Mouse (Mus musculus): Measurements from ENCODE around the gene Mbnl2. TPM values are rescaled to one million over a fixed set of nuclear protein-coding genes. Genes with fewer than 3 reads are reported as not detected.

The Mbnl2 gene
- polyA plus RNA-seq, 1 experiment from 2014 or later = 18.7 TPM

DNA sequence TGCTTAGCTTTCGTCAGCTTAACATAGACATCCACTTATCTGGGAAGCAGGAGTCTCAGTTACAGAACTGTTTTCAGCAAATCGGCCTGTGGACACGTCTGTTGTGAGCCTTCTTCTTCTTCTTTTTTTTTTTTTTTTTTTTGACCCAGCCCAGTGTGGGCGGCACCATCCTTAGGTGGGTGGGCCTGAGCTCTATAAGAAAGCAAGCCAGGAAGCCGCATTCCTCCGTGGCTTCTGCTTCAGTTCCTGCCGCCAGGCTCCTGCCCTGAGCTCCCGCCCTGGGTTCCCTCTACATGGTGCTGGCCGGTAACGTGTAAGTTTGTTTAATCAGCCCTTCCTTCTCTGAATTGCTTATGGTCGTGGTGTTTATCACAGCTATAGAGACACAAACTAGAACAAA lies 30.8 kb downstream of the Mbnl2 start:
- Histone ChIP-seq H3K4me1 (peaks cover 34% of the 10 kb centered on the region), H3K27ac (no peak overlapping the region), H3K9me3 (replicated peaks) (no peaks in the 10 kb centered on the region), H3K36me3 (ENCODE audit: poor library complexity, severe bottlenecking) (no peaks in the 10 kb centered on the region), H3K27me3 (no peaks in the 10 kb centered on the region; the same call in 1 of the 2 replicates), H3K4me3 (no peak overlapping the region), H3K9ac (no peak overlapping the region), H3K4me2 (no peak overlapping the region)
- ATAC-seq = no peak
- 81% methylated on average over 11 of the region's 11 CpGs for WGBS

DNA sequence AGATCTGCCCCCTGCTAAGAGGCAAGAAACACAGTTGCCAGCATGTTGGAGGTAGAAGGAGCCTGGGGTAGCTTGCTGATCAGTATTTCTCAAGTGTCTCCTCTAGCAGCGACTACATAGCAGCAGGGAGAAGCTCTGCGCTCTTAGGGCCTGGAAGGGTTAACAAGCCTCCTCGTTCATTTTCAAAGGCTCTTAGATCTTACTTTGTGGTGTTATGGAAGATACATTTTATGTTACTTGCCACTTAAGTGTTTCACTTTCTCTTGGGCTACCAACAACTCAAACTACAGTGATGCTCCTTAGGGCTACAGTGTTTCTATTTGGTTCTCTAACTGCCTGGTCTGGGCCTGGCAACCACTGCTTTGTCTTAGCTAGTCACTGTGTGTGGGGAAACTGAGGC lies 31.9 kb downstream of the Mbnl2 start:
- Histone ChIP-seq H3K4me3 (no peak overlapping the region), H3K4me1 (peaks cover 40% of the 10 kb centered on the region), H3K9me3 (replicated peaks) (no peaks in the 10 kb centered on the region), H3K36me3 (ENCODE audit: poor library complexity, severe bottlenecking) (no peaks in the 10 kb centered on the region), H3K9ac (no peak overlapping the region), H3K27me3 (no peaks in the 10 kb centered on the region; the same call in 1 of the 2 replicates), H3K4me2 (no peak overlapping the region), H3K27ac (no peak overlapping the region)
- no peak for ATAC-seq
- WGBS = 69% methylated on average over 3 of the region's 3 CpGs

DNA sequence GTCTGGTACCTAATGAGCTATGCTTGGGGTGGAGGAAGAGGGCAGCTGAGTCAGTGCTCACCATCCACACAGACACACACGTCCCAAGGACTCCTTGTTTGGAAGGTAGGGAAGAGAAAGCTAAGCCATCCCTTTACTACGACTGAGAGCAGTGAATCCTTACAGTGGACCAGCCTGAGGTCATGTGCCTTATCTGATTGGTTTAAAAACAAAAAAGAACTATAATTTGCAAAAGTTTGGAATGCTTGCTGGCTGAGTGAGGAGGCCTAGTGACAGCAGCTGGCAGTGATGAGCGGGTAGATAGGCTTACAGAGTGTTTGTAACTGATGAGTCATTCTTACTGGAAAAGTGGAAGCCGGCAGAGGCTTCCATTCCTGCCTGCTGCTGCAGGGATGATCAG lies 32.5 kb downstream of the Mbnl2 start:
- no peak overlapping the region for H3K4me2 ChIP-seq
- H3K27me3 ChIP-seq = no peaks in the 10 kb centered on the region; the same call in 1 of the 2 replicates
- H3K9me3 ChIP-seq (replicated peaks) = no peaks in the 10 kb centered on the region
- no peak overlapping the region for H3K4me3 ChIP-seq
- no peak overlapping the region for H3K27ac ChIP-seq
- no peak overlapping the region for H3K9ac ChIP-seq
- peaks cover 37% of the 10 kb centered on the region for H3K4me1 ChIP-seq
- WGBS = 72% methylated on average over 4 of the region's 4 CpGs
- H3K36me3 ChIP-seq (ENCODE audit: poor library complexity, severe bottlenecking) = no peaks in the 10 kb centered on the region
- no peak for ATAC-seq

DNA sequence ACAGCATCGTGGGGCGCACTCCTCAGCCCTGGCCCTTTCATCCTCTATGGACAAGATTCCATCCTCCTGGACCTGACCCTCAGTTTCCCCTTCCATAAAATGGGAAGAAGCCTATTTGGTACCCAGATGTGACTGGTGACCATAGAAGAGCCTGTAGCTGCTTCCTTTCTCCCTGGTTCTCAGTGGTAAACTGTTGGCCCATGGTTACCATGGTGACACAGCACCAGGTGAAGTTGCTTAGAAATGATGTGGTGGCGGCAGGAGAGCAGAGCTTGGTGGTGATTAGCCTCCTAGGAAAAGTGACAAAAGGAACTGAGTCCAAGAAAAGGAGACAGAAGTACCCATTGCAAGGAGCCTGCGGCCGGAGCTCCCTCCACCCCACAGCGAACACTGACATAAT lies 34.2 kb downstream of the Mbnl2 start:
- Histone ChIP-seq H3K4me1 (peaks cover 31% of the 10 kb centered on the region), H3K36me3 (ENCODE audit: poor library complexity, severe bottlenecking) (no peaks in the 10 kb centered on the region), H3K27ac (no peak overlapping the region), H3K9me3 (replicated peaks) (no peaks in the 10 kb centered on the region), H3K4me2 (no peak overlapping the region), H3K4me3 (no peak overlapping the region), H3K9ac (no peak overlapping the region), H3K27me3 (no peaks in the 10 kb centered on the region; the same call in 1 of the 2 replicates)
- 74% methylated on average over 6 of the region's 6 CpGs for WGBS
- ATAC-seq = no peak

DNA sequence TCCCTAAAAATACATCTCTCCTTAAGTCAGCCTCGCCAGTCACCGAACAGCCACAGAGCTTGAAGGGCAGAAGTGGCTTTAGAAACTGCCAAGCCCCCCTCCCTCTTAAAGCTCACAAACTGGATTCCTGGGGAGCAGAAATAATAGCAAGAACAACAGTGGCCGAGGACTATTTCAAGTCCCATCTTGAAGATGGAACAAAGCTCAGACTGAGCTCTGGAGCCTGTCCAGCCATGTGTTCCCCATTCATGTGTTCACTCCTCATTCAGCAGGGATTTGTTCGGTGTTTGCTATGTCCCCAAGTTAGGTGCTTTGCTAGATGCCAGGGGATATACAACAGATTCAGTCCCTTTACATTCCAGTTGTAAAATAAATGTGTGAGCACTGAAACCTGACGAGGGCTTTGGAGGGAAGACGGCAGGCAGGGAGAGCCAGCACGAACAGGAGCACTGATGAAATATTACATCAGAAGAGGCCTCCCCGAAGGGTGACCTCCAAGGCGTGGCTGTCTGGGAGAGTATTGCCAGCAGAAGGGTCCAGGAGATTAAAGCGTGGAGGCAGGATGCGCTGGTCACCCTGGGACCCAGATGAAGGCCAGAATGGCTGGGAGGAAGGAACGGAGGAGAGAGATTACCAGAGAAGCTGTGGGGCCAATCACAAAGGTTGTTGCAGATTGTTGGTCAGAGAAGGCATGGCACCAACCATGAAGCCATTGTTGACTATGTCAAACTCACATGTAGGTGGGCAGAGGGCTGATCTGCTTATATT lies 36.0 kb downstream of the Mbnl2 start:
- Histone ChIP-seq H3K36me3 (ENCODE audit: poor library complexity, severe bottlenecking) (no peaks in the 10 kb centered on the region), H3K27me3 (no peaks in the 10 kb centered on the region; the same call in 1 of the 2 replicates), H3K9ac (no peak overlapping the region), H3K27ac (no peak overlapping the region), H3K4me1 (peaks cover 31% of the 10 kb centered on the region), H3K4me2 (no peak overlapping the region), H3K9me3 (replicated peaks) (no peaks in the 10 kb centered on the region), H3K4me3 (no peak overlapping the region)
- no peak for ATAC-seq
- 44% methylated on average over 12 of the region's 12 CpGs for WGBS

DNA sequence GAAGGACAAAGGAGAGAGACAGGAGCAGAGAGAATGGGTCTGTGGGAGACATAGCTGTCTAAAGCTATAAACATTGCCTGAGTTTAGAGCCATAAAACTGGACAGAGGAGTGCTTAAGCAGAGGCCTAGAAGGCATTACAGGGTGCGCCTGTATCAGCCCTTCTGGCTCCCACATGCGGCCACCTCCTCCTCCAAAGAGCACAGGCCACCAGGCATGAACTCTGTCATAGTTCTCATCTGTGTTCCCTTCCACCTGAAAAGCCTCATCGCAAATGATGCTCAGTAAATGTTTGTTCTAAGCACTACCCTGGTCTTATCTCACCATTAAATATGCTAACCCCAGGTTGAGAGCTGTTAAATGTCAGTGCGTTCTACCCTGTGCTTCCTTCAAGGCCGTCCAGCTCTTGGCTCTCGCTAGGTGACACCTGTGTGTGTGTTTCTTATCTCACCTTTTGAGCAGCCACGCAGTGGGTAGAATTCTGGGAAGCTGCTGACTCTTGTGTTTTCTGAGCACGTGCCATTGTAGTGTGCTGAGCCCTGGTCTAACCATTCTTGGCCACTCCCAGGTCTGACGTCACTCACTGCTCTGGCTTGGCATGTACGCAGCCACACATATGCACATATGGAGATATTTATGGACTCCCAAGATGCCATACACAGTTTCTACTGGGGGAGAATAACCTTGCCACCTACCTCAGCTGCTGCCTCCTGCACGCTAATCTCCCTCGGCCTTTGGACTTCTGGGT lies 37.4 kb downstream of the Mbnl2 start:
- Histone ChIP-seq H3K9ac (no peak overlapping the region), H3K27ac (no peak overlapping the region), H3K4me1 (peaks cover 21% of the 10 kb centered on the region), H3K4me2 (no peak overlapping the region), H3K4me3 (no peak overlapping the region), H3K27me3 (no peaks in the 10 kb centered on the region; the same call in 1 of the 2 replicates), H3K36me3 (ENCODE audit: poor library complexity, severe bottlenecking) (no peaks in the 10 kb centered on the region), H3K9me3 (replicated peaks) (no peaks in the 10 kb centered on the region)
- ATAC-seq = no peak
- 95% methylated on average over 12 of the region's 12 CpGs for WGBS

DNA sequence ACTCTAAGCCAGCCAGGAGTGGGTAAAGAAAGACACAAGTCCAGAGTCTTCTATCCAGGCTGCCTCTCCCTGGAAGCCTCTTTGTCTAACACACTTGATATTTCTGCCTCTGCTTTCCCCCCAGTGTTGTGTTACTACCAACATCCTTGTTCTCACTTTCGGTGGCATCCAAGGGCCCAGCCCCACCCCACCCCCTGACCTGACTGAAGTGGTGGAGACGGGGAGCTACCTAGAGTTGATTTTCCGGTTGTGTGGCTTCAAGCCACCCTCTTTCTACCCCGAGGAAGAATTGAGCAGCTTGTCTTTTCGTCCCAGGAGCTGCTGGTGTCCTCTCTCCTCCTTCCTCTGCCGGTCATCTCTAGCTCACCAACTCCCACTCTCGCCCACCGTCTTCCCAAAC lies 38.0 kb downstream of the Mbnl2 start:
- 83% methylated on average over 8 of the region's 8 CpGs for WGBS
- no peaks in the 10 kb centered on the region; the same call in 1 of the 2 replicates for H3K27me3 ChIP-seq

DNA sequence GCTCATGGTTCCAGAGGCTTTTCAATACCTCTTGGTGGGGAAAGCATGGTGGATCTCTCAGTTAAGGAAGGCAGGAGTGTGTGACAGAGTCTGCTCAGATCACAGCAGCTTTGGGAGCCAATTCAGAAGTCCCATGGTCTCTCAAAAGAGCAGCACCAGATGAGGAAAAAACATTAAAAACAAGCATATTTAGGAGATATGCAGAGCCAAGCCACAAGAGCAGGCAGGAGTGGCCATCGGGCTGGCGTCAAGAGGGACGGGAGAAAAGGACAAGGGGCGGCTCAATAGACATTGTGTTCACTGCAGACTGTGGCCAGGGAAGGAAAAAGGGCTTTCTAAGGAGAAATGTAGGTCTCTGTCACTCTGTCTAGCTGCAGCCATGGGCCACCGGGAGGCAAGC lies 40.3 kb downstream of the Mbnl2 start:
- H3K4me3 ChIP-seq = no peak overlapping the region
- no peaks in the 10 kb centered on the region for H3K36me3 ChIP-seq (ENCODE audit: poor library complexity, severe bottlenecking)
- no peaks in the 10 kb centered on the region for H3K27me3 ChIP-seq
- ATAC-seq = no peak
- 81% methylated on average over 5 of the region's 5 CpGs for WGBS
- no peak overlapping the region for H3K9ac ChIP-seq
- H3K4me1 ChIP-seq = peaks cover 17% of the 10 kb centered on the region
- H3K4me2 ChIP-seq = no peak overlapping the region
- no peak overlapping the region for H3K27ac ChIP-seq
- H3K9me3 ChIP-seq (replicated peaks) = no peaks in the 10 kb centered on the region

More for the DNA sequence above, 38.0 kb downstream of the Mbnl2 start:
- Histone ChIP-seq H3K27ac (no peak overlapping the region), H3K4me3 (no peak overlapping the region), H3K4me2 (no peak overlapping the region), H3K4me1 (peaks cover 24% of the 10 kb centered on the region), H3K9me3 (replicated peaks) (no peaks in the 10 kb centered on the region), H3K9ac (no peak overlapping the region), H3K36me3 (ENCODE audit: poor library complexity, severe bottlenecking) (no peaks in the 10 kb centered on the region)
- no peak for ATAC-seq

DNA sequence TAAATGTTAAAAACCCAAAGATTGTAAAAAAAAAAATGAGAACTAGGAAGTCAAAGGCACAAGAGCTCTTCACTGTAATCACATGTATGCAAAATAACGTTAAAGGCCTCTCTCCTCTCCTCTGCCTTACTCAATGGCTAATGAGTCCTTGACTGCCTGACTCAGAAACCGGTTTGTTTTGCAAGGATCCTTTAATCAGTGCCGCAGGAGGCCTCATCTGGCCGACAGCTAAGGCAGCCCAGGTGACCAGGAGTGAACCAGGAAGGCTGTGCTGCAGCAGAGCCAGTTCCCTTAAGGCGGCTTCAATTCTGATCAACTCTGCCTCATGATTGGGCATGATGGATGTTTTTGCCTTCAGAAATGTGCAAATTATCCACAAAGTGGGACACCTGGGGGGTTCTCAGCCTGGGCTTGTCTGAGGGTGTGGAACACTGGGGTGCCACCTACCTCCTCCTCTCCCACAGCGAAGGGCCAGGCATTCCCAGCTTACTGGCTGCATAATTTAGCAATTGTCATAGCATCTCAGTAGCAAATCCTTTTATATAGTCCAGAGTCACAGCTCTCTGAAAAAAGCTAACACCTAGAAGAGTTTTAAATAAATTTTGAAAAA lies 43.0 kb downstream of the Mbnl2 start:
- no peaks in the 10 kb centered on the region for H3K36me3 ChIP-seq (ENCODE audit: poor library complexity, severe bottlenecking)
- no peak; the same call in 1 of the 2 replicates for ATAC-seq
- 24% methylated on average over 6 of the region's 6 CpGs for WGBS
- no peaks in the 10 kb centered on the region for H3K9me3 ChIP-seq (replicated peaks)
- no peak overlapping the region for H3K9ac ChIP-seq
- H3K4me2 ChIP-seq = no peak overlapping the region
- H3K27ac ChIP-seq = no peak overlapping the region; the same call in 1 of the 2 replicates
- H3K4me3 ChIP-seq = no peak overlapping the region
- H3K27me3 ChIP-seq = no peaks in the 10 kb centered on the region
- H3K4me1 ChIP-seq = peaks cover 6% of the 10 kb centered on the region; the same call in 1 of the 2 replicates

DNA sequence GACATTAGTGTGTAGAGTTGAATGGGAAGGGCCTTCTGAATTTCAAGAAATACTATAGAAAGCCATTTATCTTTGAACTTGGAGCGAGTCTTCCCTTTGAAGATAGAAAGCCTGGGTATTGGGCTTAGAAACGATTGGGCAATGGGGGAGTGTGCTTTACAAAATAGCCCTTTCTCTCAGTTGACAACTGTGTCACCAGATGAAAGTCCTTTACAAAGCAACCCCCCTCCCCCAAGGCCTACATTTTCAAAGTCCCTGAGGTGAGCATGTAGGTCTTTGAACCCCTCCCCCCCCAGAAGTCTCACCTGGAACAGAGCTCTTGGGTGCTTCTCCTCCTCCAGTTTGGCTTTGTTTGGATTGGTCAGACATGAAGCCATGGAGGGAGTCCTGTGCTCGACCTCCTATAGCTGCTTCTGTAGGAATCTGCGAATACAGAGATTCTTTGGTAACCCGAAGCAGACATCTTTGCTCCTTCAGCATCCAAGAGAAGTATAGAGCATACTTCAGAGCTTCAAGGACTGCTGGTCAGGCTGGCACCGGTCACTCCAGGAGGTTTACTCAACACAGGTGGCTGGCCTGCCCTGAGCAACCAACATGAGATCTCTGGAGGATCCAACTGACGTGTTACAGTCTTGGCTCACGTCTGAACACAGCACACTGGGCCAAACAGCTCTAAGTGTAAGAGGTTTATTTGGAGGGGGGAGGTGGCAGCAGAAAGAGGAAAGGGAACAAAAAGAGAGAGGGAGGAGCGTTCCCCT lies 43.7 kb downstream of the Mbnl2 start:
- no peaks in the 10 kb centered on the region for H3K9me3 ChIP-seq (replicated peaks)
- WGBS = 77% methylated on average over 9 of the region's 9 CpGs
- ATAC-seq = 0 out of 2 replicates have a peak, but pooled peaks have one; percentile 19
- H3K27ac ChIP-seq = no peak overlapping the region
- H3K36me3 ChIP-seq (ENCODE audit: poor library complexity, severe bottlenecking) = no peaks in the 10 kb centered on the region
- no peak overlapping the region for H3K4me3 ChIP-seq
- no peak overlapping the region for H3K9ac ChIP-seq
- no peak overlapping the region for H3K4me2 ChIP-seq
- peaks cover 6% of the 10 kb centered on the region; the same call in 1 of the 2 replicates for H3K4me1 ChIP-seq
- H3K27me3 ChIP-seq = no peaks in the 10 kb centered on the region

DNA sequence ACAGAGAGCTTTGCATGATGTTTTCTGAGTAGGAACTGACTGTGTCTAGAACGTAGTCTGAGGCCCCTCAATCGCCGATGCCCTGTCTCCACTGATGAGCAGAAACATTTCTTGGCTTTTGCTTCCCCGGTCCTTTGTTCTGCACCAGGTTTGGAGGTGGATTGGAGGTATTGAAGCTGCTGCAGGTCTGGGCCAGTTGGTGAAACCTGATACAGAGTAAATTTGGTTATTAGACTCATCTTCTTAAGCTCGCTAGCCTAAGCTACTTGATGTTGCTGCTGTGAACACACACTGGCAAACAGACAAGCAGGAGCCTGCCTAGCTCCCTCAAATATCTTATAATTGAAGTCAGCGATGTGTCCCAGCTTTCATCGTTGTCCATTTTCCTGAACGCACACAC lies 46.6 kb downstream of the Mbnl2 start:
- Histone ChIP-seq H3K36me3 (ENCODE audit: poor library complexity, severe bottlenecking) (no peaks in the 10 kb centered on the region), H3K9ac (no peak overlapping the region), H3K4me3 (no peak overlapping the region), H3K27me3 (no peaks in the 10 kb centered on the region), H3K27ac (no peak overlapping the region), H3K9me3 (replicated peaks) (no peaks in the 10 kb centered on the region), H3K4me1 (peaks cover 6% of the 10 kb centered on the region; the same call in 1 of the 2 replicates), H3K4me2 (no peak overlapping the region)
- 93% methylated on average over 8 of the region's 8 CpGs for WGBS
- no peak for ATAC-seq
